Mouse (Mus musculus) thymus, postnatal 36 days (tissue): ENCODE measurements at regions not wholly inside any gene's neighbourhood (a gene's known extent, or its start where the extent isn't known, plus 50 kb on each side); places are given as distances from the start of the nearest gene placed in this dataset.

Experiments
- DNase-seq, 2 experiments: peaks; one replicate each; pipeline ENCODE4 v3.0.0; 2022; ENCODE audit warnings: mixed read lengths in 2 of 2

DNA sequence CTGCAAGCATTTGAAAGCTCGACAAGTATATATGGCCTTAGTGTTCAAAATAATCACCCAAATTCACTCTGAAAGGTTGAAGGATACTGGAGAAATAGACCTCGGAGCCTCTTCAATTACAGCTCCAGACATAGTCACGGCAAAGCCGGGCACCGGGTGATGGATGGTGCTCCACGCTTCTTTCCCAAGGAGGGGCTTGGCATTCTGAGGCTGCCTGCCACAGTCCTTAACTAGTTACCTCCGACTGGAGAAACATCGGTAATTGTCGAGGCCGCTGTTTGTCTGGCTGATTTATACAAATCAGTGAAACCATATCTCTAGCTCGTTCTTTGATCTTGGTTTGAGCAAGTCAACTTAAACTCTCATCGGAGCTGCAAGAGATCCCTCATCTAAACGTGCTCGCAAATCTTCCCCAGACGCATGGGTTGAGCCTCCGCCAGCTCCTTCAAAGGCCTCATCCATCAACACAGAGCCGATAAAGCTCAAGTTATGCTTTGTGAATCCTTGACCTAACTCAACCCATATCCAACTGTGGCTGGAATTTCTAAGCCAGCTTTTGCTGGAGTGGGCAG, 145.4 kb upstream of the Stx16 start:
- DNase-seq = no peak

DNA sequence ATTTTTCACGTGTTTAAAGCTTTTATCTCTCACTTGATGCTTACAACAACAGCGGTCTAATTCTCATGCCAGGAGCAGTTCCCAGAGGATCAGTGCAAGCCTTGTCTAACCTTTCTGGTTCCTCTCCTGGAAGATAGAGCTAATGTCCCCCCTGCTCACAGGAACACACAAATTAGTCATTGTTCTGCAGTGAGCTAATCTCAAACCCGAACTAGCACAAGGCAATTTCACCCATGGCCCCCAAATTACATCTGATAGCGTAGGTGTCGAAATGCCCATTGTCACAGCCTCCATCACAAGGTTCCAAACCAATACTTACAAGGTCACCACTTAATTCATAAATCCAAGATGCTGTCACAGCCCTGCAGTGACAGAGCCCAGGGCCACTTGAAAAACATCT, 140.4 kb upstream of the Stx16 start:
- DNase-seq = no peak

DNA sequence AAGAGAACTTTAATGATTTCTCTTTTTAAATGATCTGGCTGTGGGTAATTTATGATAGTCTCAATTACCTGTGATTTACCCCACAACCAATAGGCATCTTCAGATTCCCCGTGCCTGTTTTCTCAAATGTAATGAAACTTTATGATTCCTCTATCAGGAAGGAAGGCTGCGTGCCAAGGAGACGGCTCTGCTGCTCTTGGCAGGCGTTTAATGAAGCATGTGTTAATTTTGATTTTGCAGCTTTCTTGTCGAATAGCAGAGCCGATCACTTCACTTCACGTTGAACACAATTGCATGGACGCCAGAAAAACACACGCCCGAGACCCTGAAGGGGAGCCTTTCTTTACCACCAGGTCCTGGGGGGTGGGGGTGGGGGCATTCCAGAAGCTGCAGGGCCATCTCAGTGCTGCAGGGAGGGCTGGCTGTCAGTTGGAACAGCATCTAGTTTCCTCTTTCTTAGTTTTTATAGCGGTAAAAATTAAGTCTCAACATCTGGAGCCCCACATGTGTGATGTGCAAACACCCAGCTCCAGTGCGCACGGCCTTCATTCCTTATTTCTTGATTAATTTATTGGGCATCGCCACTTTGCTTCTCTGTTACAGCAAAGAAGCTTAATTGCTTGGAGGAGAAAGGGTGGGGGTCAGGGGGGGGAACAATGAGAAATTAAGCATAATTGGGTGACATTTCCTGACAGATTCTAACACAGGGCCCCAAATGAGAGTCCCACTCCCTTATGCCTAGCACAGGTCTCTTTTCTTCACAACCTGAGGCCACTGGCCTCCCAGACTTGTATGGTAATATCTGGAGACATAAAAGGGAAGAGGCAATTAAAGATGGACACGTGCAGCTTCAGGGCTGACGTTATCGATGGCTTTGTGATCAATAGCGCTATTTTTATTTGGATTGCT, 138.3 kb upstream of the Stx16 start:
- no peak for DNase-seq

DNA sequence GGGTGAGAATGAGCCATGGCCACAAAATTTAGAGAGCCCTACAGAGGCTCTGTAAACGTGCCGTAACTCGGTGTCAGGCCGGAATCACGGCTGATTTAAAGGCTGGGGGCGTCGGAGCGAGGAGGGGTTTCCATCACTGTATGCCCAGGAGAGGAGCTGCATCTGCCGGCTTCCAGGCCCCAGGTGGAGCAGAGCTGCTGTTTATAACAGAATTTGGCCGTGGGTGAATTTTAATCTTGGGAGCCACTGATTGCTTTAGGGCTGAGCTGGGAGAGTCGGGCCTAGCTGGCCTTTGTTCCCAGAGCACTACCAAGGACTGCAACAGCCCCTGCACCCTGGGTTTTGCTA, 137.7 kb upstream of the Stx16 start:
- no peak for DNase-seq

DNA sequence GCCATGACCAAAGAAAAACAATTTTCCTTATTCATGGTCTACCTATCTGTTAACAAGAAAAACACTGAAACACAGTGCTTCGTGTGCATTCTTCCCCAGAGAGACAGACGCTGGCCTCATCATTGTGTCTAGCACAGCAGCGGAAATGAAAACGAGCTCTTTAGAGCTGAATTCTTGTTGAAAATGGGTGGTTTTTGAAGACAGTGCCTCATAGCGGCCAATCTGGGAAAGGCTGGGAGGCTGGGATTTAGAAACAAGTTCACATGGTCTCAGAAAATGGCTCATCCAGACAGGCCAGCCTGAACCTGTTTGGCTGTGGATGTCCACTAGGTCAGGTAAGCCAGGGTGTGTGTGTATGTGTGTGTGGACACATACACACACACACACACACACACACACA, 130.7 kb upstream of the Stx16 start:
- DNase-seq = no peak

DNA sequence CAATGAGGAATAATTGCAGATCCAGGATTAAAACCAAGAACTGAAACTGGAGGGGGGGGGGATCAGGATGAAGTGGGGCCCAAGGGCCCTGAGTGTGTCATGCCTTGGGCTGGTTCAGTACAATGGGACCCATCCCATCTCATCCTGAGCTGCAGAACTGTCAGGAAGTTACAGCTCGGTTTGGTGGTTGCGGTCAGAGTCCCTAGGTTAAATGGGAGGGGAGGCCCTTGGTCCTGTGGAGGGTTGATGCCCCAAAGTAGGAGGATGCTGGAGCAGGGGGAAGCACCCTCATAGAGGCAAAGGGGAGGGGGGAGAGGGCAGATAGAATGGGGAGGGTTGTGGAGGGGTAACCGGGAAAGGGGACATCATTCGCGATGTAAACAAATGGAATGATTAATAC, 127.5 kb upstream of the Stx16 start:
- DNase-seq = no peak

DNA sequence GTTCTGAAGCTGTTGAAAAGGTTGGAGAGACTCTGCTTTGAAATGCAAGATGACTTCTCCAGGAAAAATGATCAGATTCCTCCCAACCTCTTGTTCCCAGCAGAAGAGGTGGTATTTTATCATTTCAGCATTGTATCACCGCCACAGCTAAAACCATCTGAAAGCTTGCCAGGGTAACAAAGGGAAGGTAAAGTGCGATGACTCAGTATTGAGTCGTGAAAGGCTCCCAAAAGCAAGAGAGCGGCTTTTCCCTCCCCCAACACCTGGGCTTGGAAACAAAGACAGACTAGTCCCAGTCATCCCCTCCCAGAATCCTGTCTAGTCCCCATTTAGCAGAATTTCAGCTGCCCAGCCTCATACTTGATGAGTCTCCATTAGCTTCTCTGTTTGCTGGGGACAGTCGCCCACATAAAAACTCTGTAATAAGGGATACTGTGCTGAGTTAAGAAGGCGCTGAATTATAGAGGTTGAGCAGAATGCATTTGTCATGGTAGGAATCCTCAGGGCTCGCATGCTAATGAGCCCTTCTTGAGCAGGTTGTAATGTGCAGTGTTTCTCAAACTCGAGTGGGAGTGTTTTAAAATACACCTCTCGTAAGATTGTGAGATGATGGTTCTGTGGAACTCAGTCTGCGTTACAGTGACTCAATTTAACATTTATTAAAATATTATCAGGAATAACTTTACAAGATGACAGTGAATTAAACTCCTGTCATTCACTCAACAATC, 125.8 kb upstream of the Stx16 start:
- no peak for DNase-seq

DNA sequence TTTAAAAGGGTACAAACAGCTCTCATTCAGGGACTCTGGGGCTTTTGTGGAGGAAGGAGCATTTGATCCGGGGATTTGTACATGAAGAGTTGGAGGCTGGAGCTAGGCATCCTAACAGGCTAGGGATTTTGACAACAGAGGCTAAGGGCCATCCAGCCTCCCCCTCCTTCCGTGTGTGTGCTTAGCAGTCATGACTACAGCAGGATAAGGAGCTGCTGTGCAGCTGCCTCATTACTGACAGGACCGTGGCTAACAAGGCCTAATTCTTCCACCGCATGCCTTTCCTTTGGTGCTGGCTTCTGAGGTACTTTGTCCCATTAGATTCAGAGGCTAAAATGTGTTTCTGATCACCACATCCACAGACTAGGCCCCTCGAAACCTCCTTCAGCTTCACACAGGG, 110.0 kb upstream of the Stx16 start:
- no peak for DNase-seq

DNA sequence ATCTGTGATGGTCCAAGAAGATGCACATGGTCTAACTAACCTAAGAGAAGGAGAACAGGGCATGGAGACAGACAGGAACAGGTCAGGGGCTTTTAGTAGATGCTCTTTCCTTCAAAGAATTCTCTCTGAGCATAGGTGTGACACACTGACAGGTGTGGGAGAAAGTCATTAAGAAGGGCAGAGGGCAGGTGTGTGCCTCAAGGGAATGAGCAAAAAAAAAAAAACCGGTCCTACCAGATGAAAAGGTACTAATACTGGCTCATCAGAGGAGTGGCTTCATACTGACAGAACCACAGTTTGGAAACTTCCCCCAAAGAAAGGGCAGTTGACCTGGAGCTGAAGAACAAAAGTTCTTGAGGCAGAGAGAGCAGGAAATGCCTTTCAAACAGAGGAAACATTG, 105.3 kb upstream of the Stx16 start:
- DNase-seq = no peak

DNA sequence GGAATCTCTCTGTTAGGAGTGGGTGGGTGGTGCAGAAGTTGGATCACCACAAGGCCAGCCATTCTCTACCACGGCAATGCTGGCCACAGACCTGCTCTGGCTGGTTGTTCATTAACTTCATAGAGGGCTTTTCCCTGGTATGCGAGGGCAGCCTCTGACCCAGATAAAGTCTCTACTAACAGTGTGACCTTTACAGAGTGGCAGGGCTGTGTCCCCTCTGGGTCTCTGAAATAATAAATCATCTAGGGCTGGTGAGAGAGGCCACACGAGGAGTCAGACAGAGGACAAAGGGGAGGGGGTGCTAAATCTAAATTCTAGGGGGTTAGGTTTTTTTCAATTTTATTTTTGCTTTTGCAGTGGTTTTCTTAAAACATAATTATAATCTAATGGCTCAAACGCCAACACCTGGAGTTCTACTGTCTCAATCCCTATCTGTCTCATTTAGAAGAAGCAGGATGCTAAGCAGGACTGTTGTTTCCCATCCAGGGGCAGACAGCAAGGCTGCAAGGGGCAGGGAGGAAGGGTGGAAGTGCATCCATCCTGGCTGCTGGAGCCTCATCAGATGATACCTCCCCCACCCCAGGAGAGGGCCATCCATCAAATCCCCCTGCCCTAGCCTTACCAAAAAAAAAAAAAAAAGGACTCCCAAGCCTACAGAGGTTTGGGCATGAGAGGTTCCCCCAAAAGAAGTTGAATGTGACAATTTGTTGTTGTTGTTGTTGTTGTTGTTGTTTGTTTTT, 99.6 kb upstream of the Stx16 start:
- no peak for DNase-seq

DNA sequence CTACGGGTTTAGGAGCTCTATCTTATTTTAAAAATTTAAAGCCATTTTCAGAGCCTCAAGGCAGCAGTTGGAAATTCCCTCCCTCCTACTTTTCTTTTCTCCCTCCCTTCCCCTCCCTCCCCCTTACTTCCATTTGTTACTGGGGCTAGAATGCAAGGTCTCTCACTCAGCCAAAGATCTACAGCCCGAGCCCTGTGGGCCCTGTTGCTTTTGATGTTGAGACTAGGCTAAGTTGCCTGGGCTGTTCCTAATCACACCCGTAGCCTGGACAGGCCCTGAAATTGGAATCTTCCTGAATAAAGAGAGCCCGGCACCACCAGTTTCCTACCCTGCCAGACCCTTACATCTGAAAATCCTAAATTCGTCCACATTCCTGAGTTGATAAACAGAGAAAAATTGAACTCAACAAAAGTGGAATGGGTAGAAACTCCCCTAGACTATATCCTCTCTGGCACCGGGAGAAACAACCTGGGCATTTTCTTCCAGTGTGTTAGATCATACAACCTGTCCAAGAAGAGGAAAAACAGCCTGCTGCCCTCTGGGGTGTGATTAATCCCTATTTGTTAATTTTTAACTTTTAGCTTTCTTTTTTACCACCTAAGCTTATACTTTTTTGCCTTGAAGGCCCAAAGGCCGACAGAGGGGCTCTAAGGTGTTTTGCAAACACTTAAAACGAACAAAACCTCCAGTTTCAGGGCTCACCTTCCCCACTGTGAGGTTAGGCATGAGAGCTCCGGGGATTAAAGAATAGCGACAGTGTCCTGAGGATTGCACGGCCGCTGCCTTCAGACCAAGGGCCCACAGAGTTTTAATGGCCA, 98.7 kb upstream of the Stx16 start:
- DNase-seq = no peak

DNA sequence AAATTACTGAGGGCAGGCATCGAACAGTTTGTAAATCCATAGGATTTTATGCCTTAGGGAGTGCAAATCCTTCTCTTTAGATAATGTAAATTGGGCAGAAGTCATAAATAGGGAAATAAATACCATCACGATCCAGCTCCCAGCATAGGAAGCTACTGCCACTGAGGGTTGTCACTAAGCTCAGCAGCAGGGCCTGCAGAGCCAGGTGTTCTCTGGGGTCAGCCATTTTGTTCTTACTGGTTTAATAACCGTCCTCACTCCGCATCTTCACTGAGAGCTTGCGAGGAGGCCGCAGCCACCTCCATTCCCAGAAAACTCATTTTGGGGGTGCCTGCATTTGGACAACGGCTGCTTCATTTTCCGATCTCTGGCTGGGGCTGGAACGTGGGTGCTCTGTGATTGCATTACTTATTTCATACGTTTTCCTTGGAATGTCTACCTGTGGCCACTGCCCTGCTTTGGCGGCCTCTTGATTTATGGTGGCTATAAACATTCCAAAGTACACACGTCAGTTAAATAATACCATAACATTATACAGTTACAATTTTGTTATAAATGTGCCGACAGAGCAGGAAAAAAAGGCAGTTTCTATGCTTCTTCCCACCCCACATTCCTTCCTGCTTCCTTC, 97.9 kb upstream of the Stx16 start:
- DNase-seq = no peak

DNA sequence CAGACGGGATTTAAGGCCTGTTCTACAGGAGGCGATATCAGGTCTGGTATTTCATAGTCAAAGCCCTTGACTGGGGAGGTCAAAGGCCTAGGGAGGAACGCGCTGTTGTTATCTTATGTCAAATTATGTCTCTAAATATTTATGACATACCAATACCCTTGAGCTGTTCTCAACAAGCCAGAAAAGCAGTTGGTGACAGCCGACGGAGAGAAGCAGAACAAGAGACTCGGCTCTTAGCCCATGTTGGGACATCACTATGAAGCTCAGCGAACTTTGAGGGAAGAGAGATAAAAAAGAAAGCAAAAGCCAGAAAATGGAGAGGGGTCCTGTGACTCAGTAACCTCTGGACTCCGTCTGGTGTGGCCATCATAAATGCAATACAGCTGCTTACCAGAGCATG, 95.1 kb upstream of the Stx16 start:
- no peak for DNase-seq

DNA sequence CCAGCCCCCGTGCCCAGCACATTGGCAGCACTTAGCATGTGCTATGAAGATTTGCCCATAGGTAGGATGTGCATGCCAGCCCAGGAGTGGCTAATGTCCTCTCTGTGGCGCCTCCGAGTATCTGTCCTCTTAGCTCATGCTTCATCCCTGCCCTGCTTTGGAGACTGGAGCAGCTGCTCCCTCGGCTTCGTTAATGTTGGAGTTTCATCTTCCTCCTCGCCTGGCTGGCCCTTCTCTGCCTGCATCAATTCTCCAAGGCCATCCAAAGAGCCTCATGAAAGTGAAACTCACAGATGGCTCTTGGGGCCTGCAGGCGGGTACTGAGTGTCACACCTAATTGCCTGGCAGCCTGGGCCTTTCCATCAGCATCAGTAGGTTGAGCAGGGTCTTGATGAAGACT, 88.6 kb upstream of the Stx16 start:
- DNase-seq = no peak

DNA sequence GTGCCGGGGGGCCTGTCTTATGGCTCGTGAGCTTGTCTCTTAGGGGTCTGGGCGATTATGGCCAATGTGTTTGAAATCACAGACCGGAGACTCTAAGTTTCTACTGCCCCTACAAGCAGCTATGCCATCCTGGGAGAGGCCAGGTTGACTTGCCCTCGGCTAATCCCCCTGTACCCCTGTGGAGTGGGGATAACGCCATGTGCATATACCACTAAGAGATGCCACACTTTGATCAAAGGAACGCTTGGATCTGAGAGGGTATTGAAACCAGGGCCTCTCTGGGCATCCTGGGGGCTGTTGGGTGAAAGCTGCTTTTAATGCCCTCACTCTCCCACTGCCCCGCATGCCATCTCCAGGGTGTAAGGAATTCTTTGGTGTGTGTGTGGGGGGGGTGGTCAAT, 88.2 kb upstream of the Stx16 start:
- DNase-seq = no peak

DNA sequence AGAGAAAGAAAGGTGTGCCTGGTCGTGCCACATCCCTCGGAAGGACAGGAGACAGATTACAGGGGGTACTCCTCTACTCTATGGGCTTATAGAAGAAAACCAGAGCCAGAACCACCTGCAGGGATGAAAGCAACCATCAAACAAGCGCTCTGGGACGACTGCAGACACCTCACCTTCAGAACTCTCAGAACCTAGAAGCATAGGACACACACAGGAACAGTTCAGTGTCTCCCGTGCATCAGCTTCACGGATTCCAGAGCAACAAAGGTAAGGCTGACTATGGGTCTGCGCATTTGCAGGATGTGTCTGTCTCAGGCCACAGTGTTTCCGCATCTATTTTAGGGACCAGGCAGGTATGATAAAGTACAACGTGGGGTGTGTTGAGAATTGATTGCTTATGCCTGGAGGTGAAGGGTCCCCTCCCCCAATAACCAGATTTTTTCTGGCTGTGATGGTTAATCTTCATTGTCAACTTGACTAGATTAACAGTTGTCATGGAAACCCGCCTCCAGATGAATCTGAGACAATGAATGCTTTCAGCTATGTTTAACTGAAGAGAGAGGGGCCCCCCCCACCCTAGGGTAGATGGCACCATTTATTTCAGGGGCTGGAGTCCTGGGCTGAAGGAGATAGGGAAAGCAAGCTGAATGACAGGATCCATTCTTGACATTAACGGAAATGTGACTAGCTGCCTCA, 87.3 kb upstream of the Stx16 start:
- DNase-seq = no peak

DNA sequence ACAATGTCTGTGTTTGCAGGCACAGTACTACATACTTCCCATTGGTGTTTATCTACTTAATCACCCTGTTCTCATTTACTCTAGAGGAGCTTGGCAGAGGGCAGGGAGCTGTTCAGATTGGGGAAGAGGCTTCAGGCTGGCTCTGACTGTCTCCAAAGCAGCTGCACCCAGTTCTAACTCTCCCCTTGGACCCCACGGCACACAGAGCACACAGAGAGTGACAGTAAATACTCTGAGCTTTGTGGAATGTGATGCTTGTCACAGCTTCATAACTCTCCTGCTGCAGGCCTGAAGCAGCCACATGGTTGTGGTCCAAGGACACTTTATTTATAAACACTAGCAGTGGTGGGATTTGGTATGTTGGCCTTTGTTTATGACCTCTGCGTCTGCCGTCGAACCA, 85.4 kb upstream of the Stx16 start:
- DNase-seq = no peak

DNA sequence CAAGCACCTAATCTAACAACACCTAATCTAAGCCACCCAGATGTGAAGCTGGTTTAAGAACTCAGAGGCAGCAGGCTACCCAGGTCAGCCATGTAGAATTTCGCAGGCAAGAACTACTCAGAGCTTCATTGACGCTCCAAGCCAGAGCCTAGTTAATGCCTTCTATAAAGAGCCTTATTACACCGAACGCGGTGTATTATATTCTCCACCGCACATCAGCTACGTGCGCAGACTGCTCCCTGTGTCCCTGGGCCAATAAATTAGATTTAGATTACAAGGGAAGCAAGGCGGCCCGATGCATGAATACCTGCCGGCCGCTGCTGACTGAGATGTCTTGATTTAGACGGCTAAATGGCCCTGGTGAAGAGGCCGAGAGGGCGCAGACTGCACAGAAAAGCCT, 84.7 kb upstream of the Stx16 start:
- no peak for DNase-seq

DNA sequence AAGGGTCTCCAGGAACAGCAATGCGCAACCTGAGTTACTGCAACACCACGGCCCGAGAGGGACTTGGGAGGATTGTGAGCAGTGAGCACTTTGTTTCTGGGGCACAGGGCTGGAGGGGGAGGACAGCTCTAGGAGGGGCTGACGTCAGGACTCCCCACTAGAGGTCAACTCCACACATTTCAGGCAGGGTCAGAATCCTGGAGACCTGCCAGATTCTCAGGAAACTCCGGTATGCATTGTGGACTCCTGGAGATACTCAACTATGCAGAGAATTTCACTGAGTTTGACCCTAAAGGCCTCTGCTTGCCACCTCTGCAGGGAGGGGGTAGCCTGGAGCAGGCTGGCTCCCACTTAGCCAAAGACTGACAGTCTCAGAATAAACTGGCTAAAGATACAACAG, 84.1 kb upstream of the Stx16 start:
- DNase-seq = no peak

DNA sequence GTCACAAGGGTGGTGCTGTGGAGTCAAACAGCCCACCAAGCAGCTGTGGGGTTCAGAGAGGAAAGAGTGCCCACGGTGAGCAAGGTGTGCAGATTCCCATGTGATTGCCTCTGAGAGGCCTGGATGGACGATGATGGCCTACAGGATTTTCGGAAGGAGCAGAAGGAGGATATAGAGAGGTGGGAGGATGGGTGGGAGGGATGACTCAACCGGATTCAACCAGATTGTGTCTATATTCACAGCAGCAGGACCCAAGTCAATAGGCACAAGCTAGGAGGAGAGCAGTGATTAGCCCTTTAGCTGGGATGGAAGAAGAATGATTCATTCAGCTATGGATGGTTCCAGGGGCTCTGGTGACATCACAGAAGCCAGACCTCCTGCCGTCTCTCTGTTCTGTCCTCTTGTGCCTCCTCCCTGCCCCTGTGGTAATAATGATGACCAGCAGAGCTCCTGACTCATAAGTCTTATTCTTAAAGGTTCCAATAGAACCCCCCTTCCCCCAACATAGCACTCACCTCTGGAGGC, 82.6 kb upstream of the Stx16 start:
- no peak for DNase-seq
